Mouse (Mus musculus): Measurements from ENCODE around the gene Cdk5rap3. TPM values are rescaled to one million over a fixed set of nuclear protein-coding genes. Genes with fewer than 3 reads are reported as not detected.

Cdk5rap3 gene
- polyA plus RNA-seq, 1 experiment: 41.6 TPM

GRCm38 (mm10) chr11:96862534-96862933 is 53.8 kb downstream of the Cdk5rap3 start:
- H3K27me3 ChIP-seq (replicated peaks): peaks cover 29% of the 10 kb centered on the region
- H3K4me1 ChIP-seq: peaks cover 38% of the 10 kb centered on the region
- no peaks in the 10 kb centered on the region for H3K36me3 ChIP-seq (replicated peaks; ENCODE audit: low read length)
- no peak overlapping the region for H3K4me3 ChIP-seq (replicated peaks)
- TF ChIP-seq GATA1 (IDR thresholded peaks at IDR 0.05; ENCODE audit: borderline replicate concordance, low read length) (no peak), FLI1 (IDR thresholded peaks at IDR 0.05; ENCODE audit: low read length) (no peak)
- no peaks in the 10 kb centered on the region for H3K9me3 ChIP-seq

GRCm38 (mm10) chr11:96861878-96862289 is 54.4 kb downstream of the Cdk5rap3 start:
- Histone ChIP-seq H3K36me3 (replicated peaks; ENCODE audit: low read length) (no peaks in the 10 kb centered on the region), H3K27me3 (replicated peaks) (peaks cover 35% of the 10 kb centered on the region), H3K4me3 (replicated peaks) (peak overlapping the region; percentile 91), H3K4me1 (peaks cover 38% of the 10 kb centered on the region), H3K9me3 (no peaks in the 10 kb centered on the region)
- TF ChIP-seq FLI1 (IDR thresholded peaks at IDR 0.05; ENCODE audit: low read length) (no peak), GATA1 (IDR thresholded peaks at IDR 0.05; ENCODE audit: borderline replicate concordance, low read length) (no peak)

DNA sequence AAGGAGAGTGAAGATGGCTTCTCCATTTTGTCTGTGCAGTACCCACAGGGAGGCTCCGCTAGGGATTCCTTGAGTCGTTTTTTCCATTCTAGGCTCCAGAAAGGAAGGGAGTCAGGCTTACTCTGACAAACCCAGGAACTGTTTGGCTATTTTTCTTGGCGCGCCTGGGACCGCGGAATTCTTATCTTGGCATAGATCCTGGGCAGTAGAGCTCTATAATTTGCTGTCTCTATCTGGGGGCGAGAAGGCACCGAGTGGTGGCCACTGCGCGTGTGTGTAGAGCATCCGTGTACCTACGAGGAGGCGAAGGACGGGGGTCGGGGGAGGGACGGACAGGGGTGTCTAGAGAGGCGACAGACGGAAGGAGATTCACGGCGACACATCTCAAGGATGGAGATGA is 54.9 kb downstream of the Cdk5rap3 start:
- H3K36me3 ChIP-seq (replicated peaks; ENCODE audit: low read length): no peaks in the 10 kb centered on the region
- H3K4me1 ChIP-seq: peaks cover 38% of the 10 kb centered on the region
- TF ChIP-seq FLI1 (IDR thresholded peaks at IDR 0.05; ENCODE audit: low read length): no peak
- TF ChIP-seq GATA1 (IDR thresholded peaks at IDR 0.05; ENCODE audit: borderline replicate concordance, low read length): no peak
- H3K4me3 ChIP-seq (replicated peaks): peak overlapping the region; percentile 91
- H3K9me3 ChIP-seq: no peaks in the 10 kb centered on the region
- peaks cover 34% of the 10 kb centered on the region for H3K27me3 ChIP-seq (replicated peaks)

DNA sequence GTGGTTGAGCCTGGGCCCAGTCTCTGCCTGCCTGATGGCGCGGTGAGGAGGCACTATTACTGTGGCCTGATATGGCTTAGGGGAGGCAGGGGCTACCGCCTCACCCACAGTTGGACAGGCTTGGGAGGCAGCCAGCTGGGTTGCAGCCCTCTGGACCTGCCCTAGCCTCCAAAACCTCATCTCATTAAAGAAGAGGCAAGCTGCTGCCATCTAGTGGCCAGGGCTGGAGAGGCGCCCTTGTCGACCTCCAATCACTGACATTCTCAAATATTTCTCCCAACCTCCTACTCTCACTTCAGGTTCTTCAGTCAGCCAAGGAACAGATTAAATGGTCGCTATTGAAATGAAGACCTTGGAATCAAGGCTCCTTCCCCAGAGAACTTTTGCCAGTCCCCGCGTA is 55.7 kb downstream of the Cdk5rap3 start:
- Histone ChIP-seq H3K27me3 (replicated peaks) (peaks cover 39% of the 10 kb centered on the region), H3K36me3 (replicated peaks; ENCODE audit: low read length) (no peaks in the 10 kb centered on the region), H3K9me3 (no peaks in the 10 kb centered on the region)

GRCm38 (mm10) chr11:96859635-96860034 is 56.7 kb downstream of the Cdk5rap3 start:
- peaks cover 38% of the 10 kb centered on the region for H3K4me1 ChIP-seq
- H3K9me3 ChIP-seq: no peaks in the 10 kb centered on the region
- TF ChIP-seq GATA1 (IDR thresholded peaks at IDR 0.05; ENCODE audit: borderline replicate concordance, low read length) (no peak), FLI1 (IDR thresholded peaks at IDR 0.05; ENCODE audit: low read length) (no peak)
- H3K4me3 ChIP-seq (replicated peaks): peak overlapping the region; percentile 23
- no peaks in the 10 kb centered on the region for H3K36me3 ChIP-seq (replicated peaks; ENCODE audit: low read length)
- peaks cover 48% of the 10 kb centered on the region for H3K27me3 ChIP-seq (replicated peaks)

More for the DNA sequence above, 55.7 kb downstream of the Cdk5rap3 start:
- TF ChIP-seq GATA1 (IDR thresholded peaks at IDR 0.05; ENCODE audit: borderline replicate concordance, low read length) (no peak), FLI1 (IDR thresholded peaks at IDR 0.05; ENCODE audit: low read length) (no peak)
- peaks cover 38% of the 10 kb centered on the region for H3K4me1 ChIP-seq
- peak overlapping the region; percentile 66 for H3K4me3 ChIP-seq (replicated peaks)

GRCm38 (mm10) chr11:96857446-96857845 is 58.9 kb downstream of the Cdk5rap3 start:
- TF ChIP-seq FLI1 (IDR thresholded peaks at IDR 0.05; ENCODE audit: low read length) (no peak), GATA1 (IDR thresholded peaks at IDR 0.05; ENCODE audit: borderline replicate concordance, low read length) (no peak)
- H3K27me3 ChIP-seq (replicated peaks): peaks cover 54% of the 10 kb centered on the region
- no peaks in the 10 kb centered on the region for H3K36me3 ChIP-seq (replicated peaks; ENCODE audit: low read length)

More at GRCm38 (mm10) chr11:96857446-96857845, 58.9 kb downstream of the Cdk5rap3 start:
- Histone ChIP-seq H3K9me3 (no peaks in the 10 kb centered on the region), H3K4me1 (peaks cover 25% of the 10 kb centered on the region), H3K4me3 (replicated peaks) (no peak overlapping the region)

Other genes starting within 250 kb of the Cdk5rap3 start
- gene Snx11, start 138.9 kb downstream of the Cdk5rap3 start, polyA plus RNA-seq (2012; ENCODE audit: insufficient read depth, low replicate concordance): 6.3 and 9.8 TPM in 2 replicates
- 12.8 and 33.7 TPM in 2 replicates for gene Cbx1, start 127.4 kb downstream of the Cdk5rap3 start, polyA plus RNA-seq (2012; ENCODE audit: insufficient read depth, low replicate concordance)
- gene Nfe2l1, start 86.5 kb downstream of the Cdk5rap3 start, polyA plus RNA-seq (2012; ENCODE audit: insufficient read depth, low replicate concordance): 28.9 and 34.9 TPM in 2 replicates
- 3.4 TPM in 1 of 2 replicates, not detected in the other for gene Copz2, start 66.6 kb downstream of the Cdk5rap3 start, polyA plus RNA-seq (2012; ENCODE audit: insufficient read depth, low replicate concordance)
- not detected in 2 replicates for gene Prr15l, start 11.6 kb upstream of the Cdk5rap3 start, polyA plus RNA-seq (2012; ENCODE audit: insufficient read depth, low replicate concordance)
- gene Pnpo, start 27.5 kb upstream of the Cdk5rap3 start, polyA plus RNA-seq (2012; ENCODE audit: insufficient read depth, low replicate concordance): 2.0 and 16.6 TPM in 2 replicates
- gene Sp2, start 66.5 kb upstream of the Cdk5rap3 start, polyA plus RNA-seq (2012; ENCODE audit: insufficient read depth, low replicate concordance): 34.2 and 36.6 TPM in 2 replicates
- gene Sp6, start 96.9 kb upstream of the Cdk5rap3 start, polyA plus RNA-seq (2012; ENCODE audit: insufficient read depth, low replicate concordance): 0.77 and 1.4 TPM in 2 replicates
- 4.5 and 11.2 TPM in 2 replicates for gene Scrn2, start 113.4 kb upstream of the Cdk5rap3 start, polyA plus RNA-seq (2012; ENCODE audit: insufficient read depth, low replicate concordance)
- gene Lrrc46, start 124.9 kb upstream of the Cdk5rap3 start, polyA plus RNA-seq (2012; ENCODE audit: insufficient read depth, low replicate concordance): not detected in 2 replicates
- 22.3 and 22.7 TPM in 2 replicates for gene Mrpl10, start 125.1 kb upstream of the Cdk5rap3 start, polyA plus RNA-seq (2012; ENCODE audit: insufficient read depth, low replicate concordance)
- 9.7 and 13.2 TPM in 2 replicates for gene Osbpl7, start 134.1 kb upstream of the Cdk5rap3 start, polyA plus RNA-seq (2012; ENCODE audit: insufficient read depth, low replicate concordance)
- 0.09 and 1.6 TPM in 2 replicates for gene Tbx21, start 198.8 kb upstream of the Cdk5rap3 start, polyA plus RNA-seq (2012; ENCODE audit: insufficient read depth, low replicate concordance)
- 99.9 and 349 TPM in 2 replicates for gene Tbkbp1, start 235.0 kb upstream of the Cdk5rap3 start, polyA plus RNA-seq (2012; ENCODE audit: insufficient read depth, low replicate concordance)

Data from megakaryocyte, embryonic 14.5 days (primary cell).